Mouse (Mus musculus) monocyte, adult 2 months (primary cell): ENCODE data around the gene Zfp488.

Experiments used
- DNase-seq, 2 experiments: peaks; one replicate each; pipeline ENCODE4 v3.0.0; 2022; ENCODE audit warnings: low spot score in 2 of 2, low read depth in 1 of 2

Gene Zfp488

DNA sequence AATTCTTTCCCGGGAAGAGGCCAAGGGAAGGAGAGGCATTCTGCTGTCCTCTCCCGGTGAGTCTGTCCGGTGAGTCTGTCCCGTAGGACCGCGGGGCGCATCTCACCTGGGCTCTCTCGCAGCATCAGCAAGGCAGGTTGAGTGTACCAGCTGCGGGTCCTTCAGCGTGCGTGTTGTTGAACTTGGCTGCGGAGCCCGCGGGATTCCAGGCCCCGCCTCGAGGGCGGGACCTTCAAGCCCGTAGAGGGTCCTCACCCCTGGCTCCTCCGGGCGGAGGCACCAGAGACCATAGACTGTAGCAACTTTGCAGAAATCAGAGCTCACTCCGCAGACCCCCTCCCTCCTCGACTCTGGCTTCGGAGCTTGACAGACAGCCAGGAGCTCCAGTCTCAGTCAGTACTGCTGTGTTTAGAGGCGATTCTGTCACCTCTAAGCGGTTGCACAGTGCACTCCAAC lies at the start of gene Zfp488:
Gene Zfp488, minus strand, starts transcription at position 161 of the 456 bp plus-strand sequence.
- no peak for DNase-seq

DNA sequence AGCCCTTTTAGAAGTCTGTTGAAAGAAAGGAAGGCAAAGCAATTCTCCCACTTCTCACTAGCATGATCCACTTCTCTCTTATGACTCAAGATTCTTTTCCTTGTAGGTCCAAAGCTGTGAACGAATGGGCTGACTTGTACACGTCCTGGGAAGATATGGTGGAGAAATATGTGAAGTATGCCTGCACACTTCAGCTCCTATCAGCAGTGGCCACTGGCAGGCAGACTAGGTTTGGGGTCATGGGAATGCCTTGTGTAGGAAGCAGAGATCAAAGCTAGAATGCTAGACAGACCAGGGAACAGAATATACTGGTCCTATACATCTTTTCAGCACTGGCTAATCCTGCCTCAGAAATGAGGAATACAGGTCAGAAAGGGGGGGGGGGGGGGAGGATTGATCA lies 48.1 kb upstream of the Zfp488 start:
- DNase-seq: no peak

DNA sequence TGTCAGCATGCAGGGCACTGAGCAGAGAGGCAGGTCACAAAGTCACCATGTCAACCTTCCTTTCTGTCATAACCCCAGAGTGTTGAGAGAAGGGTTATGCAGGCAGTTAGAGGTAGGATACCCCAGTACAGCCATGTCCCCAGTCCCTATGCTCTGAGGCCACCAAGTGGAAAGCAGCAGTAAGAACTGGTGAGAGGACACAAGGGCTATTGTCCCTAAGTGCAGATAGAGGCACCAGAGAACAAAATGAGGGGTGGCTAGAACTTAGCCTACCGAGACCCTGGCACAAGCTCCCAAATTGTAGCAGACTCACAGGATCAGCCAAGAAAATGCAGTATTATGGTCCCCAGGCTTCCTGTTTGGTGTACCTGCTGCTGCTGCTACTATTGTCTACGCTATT lies 38.4 kb upstream of the Zfp488 start:
- DNase-seq: no peak

DNA sequence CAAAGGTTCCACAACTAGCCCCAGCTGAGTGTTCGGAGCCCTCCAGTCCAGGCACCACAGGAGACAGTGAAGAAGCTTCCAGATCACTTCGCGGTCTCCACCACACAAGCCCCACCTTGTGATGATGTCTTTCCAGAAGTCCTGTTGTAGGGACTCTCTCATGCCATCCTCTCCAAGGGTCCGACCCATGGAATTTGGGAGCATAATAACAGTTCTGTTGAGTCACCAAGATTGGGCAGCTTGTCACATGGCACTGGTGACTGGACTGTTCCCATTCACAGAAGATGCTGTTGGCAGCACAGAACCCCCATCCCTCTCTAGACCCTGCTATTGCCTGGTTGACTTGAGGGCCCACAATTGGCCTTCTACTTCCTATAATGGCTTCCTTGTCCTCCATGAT lies 37.8 kb upstream of the Zfp488 start, which contains the start of gene Gm5460:
Gene Gm5460, plus strand, starts transcription at position 378 of the 400 bp plus-strand sequence.
- DNase-seq: no peak

DNA sequence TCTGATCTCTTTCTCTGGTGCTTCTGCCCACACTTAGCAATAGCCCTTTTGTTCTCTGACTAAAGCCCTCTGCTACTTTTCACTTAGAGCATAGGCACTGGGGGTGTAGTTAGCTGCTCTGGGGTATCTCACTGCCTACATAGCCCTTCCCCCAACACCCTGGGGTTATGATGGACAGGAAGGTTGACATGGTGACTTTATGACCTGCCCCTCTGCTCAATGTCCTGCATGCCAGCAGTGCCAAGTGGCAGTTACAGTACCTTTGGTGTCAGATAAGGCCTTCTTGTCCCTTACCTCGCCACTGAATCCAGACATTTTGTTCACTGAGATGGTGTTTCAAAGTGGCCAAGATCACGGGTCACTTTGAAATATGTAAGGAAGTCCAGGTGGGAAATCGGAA lies 36.5 kb upstream of the Zfp488 start, which contains the start of gene Gm30083:
Gene Gm30083, minus strand, starts transcription at position 120 of the 400 bp plus-strand sequence.
- DNase-seq: no peak

DNA sequence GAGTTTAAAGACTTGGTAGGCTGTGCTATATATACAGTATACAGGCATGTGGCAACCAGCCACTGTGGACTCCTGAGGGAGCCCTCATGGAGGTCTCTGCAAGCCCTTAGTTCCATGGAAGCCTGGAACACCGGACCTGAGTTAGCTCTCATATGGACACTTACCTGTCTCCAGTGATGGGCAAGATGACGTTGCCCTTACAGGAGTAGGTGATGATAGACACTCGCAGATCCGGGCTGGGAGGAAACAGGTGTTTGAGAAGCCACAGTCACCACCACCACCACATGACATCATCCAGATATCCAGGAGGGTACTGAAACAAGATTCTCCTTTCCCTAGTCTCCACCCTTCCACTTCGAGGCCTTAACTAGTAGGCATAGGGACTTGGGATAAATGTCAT lies 23.8 kb upstream of the Zfp488 start:
- no peak for DNase-seq

DNA sequence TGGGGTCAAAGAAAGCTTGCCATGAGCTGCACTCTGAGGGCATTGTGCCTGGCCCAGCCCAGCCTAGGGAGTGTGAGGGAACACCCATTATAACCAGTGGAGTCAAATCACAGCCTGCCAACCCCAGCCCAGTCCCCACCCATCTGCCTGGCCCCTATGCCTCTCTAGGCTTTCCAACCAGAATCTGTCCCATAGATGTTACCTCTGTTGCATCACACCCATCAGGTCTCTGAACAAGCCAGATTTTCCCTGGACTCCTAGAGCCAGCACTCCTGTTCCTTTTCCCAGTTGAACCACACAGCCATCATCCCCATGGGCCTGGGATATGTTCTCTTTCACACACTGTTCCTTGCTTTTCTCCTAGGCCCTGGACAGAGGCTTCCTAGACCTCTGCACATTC lies 22.9 kb upstream of the Zfp488 start:
- no peak for DNase-seq

DNA sequence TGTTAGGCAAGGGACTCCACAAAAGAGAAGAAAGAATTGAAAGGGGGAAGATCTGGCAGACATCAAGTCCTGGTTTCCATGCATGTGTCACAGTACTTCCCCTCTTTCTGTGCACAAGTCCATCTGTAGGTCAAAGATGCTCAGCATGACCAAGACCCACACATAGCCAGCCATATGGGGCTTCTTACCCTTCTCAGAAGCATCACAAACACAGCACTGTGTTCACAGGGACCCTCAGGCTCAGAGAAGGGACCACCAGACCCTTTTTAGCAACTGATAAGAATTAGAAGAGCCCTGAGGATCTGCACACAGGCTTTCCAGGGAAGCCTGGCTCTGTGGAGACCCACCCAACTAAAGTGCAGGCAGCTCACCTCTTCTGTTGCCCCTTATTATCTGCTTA lies 21.5 kb upstream of the Zfp488 start:
- DNase-seq: no peak

DNA sequence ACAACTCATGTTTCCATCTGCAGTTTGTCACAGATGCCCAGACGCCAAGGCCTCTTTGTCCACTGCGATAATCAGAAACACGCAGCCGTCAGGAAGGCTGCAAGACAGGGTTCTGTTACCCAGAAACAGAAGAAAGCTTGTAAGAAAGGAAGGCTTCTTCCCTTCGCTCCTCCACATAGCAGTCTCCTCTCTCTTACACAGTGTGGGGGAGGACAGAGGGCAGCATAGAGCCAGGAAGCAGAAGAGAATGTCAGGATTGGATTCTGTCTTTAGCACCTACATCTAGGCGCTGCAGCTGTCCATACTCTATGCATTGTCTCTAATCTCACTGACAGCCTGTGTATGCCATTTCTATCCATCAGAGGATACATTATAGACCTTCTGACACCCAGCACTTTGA lies 18.9 kb upstream of the Zfp488 start:
- no peak for DNase-seq

DNA sequence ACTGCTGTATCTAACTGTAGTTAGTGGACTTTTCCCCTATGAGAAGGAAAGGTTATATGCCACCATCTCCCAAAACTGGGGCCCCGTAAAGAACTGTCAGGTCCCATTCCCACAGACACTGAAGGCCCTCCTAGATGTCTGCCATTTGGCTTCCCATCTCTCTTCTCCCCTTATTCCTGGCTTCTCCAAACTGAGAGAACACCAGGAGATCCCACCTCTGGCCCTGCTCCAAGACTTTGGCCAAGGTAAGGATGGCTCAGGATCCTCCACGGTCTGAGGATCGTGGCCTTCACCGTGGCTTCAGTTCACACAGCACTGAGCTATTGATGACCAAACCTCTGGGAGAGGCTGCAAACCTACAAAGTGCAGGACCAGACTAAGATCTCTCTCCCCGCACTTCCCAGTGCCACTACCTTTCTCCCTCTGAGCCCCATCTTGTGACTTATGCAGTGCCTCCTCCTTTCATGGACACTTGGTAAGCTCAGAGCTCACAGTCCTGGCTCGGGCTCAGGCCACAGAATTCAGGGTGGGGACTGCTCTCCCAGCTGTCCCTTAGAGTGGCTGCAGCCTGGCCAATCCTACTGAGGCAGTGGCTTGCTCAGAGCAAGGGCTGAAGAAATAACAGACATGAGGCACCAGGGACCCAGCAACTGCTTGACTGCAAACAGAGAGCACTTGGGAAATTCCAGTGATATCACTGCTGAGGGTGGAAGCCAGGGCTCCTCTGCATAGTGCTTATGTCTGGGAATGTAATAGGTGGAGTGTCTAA lies 15.1 kb upstream of the Zfp488 start:
- no peak for DNase-seq

DNA sequence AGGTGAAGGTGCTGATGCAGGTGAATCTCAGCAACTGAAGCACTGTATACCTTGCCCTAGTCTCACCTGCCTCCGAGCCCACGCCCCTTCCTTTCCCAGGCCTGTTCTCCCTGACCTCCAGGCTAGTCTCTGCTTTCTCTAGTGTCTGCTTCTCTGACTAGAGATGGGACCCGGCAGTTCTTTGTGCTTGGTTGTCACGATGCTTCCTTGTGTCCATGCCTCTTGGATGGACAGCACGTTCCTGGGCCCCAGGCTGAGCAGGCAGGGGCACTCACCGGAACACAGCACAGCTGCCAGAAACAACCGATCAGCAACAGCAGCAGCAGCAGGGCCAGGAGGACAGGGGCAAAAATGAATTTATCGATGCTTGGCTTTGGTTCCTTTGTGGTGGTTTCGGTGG lies 14.5 kb upstream of the Zfp488 start:
- DNase-seq: no peak

DNA sequence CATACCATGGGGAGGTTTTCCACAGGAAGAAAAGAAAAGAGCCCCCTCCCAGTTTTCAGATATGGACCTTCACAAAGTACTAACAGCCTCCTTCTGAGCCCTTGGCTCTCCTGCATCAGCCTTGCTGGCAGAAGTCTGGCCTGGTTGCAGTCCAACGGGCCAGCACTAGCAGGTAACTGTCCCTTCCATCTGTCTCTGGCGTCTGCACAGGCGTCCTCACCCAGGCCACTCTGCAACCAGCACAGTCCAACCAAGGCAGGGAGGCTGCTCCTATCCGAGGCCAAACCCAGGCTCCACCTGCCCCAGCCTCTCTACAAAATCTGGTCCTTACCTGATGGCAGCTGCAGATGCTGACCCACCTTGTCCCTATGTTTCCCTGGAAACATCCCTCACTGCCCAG lies 13.4 kb upstream of the Zfp488 start:
- DNase-seq: no peak

DNA sequence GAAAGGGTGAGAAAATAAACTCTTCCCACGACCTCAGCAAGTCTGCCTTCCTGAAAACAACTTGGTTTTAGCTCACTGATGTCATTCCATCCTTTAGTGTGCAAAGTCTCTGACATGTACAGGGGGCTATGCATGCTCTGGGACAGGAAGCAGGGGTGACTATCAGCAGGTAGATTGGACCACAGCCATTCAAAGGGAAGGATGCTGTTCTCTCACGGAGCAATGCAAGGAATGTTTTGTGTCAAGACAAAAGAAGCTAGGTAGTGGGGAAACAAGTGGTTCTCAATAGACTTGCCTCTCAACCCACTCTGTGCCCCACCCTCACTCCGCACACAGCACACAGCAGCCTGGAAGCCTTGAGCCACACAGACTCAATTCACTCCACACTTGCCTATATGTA lies 10.6 kb upstream of the Zfp488 start:
- DNase-seq: no peak

DNA sequence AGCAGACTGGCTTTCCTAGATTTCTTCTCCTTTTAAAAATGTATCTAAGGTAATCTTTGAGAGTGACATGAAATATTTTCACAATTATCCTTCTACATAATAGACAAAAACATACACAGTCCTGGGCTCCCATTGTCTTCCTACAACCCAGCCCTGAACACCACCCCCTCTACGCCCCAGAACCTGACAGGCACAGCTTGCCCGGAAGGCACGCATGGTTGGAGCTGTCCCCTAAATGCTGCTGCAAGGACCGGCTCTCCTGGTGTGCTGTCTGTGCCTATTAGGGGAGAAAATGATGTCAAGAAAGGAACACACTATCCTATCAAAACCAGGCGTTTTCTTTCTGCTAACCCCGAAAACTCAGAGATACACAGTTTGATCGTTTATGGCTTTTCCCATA lies 816 bp downstream of the Zfp488 start:
- no peak for DNase-seq

DNA sequence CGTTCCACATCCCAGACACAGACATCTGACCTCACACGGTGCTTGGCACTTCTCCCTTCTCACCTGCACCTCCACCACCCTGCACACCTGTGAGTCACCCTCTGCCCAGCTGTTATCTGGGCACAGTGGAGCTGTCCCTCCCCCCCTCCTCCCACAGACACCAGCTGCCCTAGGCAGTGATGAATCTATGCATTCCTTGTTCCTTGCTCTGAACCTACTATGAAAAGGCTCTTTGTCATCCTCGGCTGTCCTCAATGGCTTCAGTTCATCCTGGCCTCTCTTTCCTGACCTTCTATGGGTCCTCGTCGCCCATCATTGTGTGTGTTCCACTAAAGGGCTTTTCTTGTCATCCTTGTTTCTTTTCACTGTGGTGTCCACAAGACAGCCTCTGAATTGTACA lies 3.8 kb downstream of the Zfp488 start:
- no peak for DNase-seq

DNA sequence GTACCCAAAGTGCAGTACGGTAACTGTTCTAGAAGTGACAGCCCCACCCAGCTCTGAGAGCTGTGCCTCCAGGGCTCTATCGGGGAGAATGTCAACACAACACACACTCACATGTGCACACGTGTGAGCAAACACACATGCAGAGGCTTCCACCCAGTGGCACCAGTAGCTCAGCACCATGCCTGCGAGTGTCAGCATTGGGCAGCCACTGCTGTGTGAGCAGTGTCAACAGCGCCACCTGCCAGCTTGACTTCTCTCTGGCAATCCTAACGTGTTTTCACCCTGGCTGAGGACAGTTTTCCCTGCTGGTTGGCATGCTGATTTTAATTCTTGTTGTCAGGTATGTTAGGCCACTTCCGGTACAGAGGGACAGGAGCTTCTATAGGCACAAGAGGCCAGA lies 5.9 kb downstream of the Zfp488 start:
- DNase-seq: no peak

DNA sequence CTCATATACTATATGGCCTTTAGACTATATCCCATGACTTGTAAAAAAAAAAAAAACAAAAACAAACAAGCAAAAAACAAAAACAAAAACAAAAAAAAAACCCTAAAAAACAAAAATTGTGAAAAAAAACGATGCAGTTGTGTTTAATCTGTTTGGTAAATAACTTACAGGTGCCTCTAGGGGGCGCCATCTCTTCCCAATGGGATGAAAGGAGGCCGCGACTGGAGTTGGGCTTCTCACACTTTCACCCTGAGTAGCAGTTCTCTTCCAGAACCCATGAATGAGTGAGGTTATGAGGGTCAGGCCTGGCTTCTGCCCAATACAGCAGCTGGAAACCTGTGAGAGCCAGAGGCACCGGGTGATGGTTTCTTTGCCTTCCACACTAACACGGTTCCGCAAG lies 12.9 kb downstream of the Zfp488 start:
- DNase-seq: no peak

DNA sequence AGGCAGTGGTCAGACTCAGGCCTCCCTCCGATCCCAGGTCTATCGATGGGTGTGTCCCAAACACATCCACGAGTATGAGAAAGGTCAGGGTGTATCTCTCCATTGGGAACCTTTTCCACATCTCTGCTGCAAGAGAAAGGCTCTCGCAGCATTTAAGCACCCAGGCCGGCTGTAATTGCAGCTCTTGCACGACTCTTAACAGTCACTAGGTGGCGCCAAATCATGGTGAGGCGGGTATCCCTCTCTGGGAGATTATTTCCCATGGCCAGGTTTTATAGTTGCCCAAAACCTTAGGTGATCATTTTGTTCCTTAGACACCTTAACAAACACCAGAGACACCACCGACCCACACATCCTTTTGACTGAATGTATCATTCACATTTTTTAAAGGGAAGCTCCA lies 19.2 kb downstream of the Zfp488 start:
- DNase-seq: no peak

DNA sequence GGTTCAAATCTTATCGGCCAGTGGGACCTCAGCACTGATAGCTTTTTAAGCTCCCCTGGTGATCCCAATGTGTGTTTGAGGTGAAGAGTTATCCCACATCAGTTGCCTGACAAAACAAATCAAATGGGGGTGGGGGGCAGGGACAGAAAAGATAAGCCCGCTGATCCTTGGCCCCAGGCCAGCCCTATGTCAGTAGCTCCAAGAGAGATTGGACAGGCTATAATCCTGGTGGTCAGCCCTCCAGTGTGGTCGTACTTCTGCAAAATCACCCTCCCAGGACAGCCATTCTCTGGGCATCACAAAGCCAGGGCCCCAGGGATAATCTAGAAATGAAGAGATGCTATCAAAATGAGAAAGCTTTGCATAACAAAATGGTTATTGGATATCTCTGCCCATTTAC lies 19.7 kb downstream of the Zfp488 start:
- DNase-seq: no peak

DNA sequence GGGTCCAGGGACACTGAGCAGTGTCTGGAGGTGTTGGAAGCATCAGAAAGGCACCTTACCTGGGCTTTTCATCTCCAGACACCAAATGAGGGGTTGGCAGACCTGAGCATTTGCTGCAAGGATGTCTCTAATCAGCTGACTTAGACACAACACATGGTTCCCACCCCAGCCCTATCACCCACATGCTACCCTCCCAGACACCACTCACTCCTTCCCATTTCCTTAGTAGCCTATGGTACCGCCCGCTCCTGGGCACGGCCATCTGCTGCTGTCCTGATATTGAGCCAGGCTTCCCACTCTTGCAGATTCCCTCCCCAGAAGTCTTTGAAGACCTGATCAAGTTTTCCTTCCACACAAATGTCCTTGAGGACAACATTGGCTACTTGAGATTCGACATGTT lies 20.4 kb downstream of the Zfp488 start:
- no peak for DNase-seq

DNA sequence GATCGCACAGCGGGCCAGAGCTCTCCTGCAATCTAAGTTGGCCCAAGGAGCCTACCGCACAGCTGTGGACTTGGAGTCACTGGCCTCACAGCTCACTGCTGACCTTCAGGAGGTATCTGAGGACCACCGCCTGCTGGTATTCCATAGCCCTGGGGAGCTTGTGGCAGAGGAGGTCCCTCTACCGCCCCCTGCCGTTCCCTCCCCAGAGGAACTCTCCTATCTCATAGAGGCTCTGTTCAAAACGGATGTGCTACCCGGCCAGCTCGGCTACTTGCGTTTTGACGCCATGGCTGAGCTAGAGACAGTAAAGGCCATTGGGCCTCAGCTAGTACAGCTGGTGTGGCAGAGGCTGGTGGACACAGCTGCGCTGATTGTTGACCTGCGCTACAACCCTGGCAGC lies 22.5 kb downstream of the Zfp488 start:
- no peak for DNase-seq

DNA sequence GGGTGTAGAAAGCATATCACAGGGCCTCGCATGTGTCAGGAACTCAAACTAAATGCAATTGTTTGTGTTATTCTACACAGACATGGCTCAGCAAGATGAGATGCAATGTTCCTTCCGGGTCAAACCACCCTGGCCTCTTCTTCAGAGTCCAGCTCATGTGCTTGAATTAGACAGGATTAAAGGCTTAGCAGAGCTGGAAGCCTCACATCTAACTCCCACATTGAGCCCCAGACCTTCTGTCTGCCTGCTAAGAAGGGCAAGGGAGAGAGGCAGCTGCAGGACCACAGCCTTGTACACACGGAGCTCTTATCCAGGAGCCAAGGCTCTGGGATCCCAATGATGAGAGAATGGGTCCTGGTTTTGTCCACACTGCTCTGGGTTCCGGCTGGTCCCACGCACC lies 24.8 kb downstream of the Zfp488 start, which contains the start of gene Rbp3:
Gene Rbp3, plus strand, starts transcription at position 243 of the 400 bp plus-strand sequence.
- DNase-seq: no peak
